Mouse (Mus musculus) forebrain, embryonic 12.5 days (tissue): ENCODE results near the gene Efna5. TPM values are rescaled to one million over a fixed set of nuclear protein-coding genes. Genes with fewer than 3 reads are reported as not detected.

ENCODE experiments used
- ATAC-seq: fragments of 200-750 bp; cut with Nextera tagmentation; 2 replicates; pipeline ENCODE4 v1.8.0; 2017; ENCODE audit warnings: moderate TSS enrichment; ENCODE audit not compliant: low FRiP score
- H3K27ac ChIP-seq: fragments of 300-500 bp; sonication (generic); 2 replicates; pipeline ENCODE4 v1.5.1; 2016; ENCODE audit warnings: mild to moderate bottlenecking
- H3K27me3 ChIP-seq: fragments of 300-500 bp; sonication (generic); 2 replicates; pipeline ENCODE4 v1.6.1; 2016; ENCODE audit warnings: mild to moderate bottlenecking
- H3K36me3 ChIP-seq: fragments of 300-500 bp; sonication (generic); replicated peaks from 2 replicates; pipeline ENCODE4 v1.6.1; 2016; ENCODE audit warnings: mild to moderate bottlenecking
- H3K4me1 ChIP-seq: fragments of 300-500 bp; sonication (generic); 2 replicates; pipeline ENCODE4 v1.6.1; 2016
- H3K4me2 ChIP-seq: fragments of 300-500 bp; sonication (generic); 2 replicates; pipeline ENCODE4 v1.6.1; 2016; ENCODE audit warnings: mild to moderate bottlenecking, moderate library complexity
- H3K4me3 ChIP-seq: fragments of 300-500 bp; sonication (generic); replicated peaks from 2 replicates; pipeline ENCODE4 v1.5.1; 2016; ENCODE audit warnings: mild to moderate bottlenecking
- H3K9ac ChIP-seq: fragments of 300-500 bp; sonication (generic); 2 replicates; pipeline ENCODE4 v1.6.1; 2016; ENCODE audit warnings: mild to moderate bottlenecking
- H3K9me3 ChIP-seq: fragments of 300-500 bp; sonication (generic); 2 replicates; pipeline ENCODE4 v1.6.1; 2016
- WGBS: fragments of 180-500 bp; shearing (Covaris S2); methylation state at CpG from one replicate; pipeline ENCODE4 v1.1.7; 2016; 5-methylcytosine and 5-hydroxymethylcytosine counted together
- polyA plus RNA-seq: library from polyadenylated mRNA; unstranded; fragments of >200 nt; fragmentation: Nextera tagmentation; extraction: Ambion mirVana; gene quantifications from 2 replicates; pipeline ENCODE4 v1.2.1, GENCODE M21; 2016

The Efna5 gene
- polyA plus RNA-seq, 1 experiment from 2014 or later: 45.7 TPM

DNA sequence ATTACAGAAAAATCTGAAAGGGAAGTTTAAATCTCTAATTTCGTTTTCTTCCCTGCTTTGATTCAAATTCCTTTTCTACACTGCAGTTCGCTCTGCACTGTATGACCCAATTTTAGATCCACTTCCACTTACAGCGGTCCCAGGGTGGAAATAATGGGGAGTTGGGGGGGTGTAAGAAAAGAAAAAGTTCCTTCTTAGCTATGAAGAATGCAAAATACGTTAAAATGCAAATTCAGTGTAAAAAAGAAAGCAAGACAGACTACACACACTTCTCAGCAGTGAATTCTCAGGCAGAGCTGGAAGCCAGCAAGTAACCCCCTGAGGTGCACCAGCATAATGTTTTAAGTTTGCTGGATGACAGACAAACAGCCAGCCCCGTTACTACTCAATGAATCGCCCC is 174.7 kb downstream of the Efna5 start:
- H3K27ac ChIP-seq: no peak overlapping the region
- WGBS: 37% methylated on average over 6 of the region's 6 CpGs
- no peak for ATAC-seq
- 0 out of 2 replicates have a peak, but pooled peaks cover 3% of the 10 kb centered on the region for H3K9me3 ChIP-seq
- no peak overlapping the region for H3K9ac ChIP-seq
- H3K4me3 ChIP-seq: no peak overlapping the region
- H3K4me1 ChIP-seq: peaks cover 24% of the 10 kb centered on the region
- no peaks in the 10 kb centered on the region for H3K36me3 ChIP-seq
- no peaks in the 10 kb centered on the region for H3K27me3 ChIP-seq
- H3K4me2 ChIP-seq: no peak overlapping the region; the same call in 1 of the 2 replicates

DNA sequence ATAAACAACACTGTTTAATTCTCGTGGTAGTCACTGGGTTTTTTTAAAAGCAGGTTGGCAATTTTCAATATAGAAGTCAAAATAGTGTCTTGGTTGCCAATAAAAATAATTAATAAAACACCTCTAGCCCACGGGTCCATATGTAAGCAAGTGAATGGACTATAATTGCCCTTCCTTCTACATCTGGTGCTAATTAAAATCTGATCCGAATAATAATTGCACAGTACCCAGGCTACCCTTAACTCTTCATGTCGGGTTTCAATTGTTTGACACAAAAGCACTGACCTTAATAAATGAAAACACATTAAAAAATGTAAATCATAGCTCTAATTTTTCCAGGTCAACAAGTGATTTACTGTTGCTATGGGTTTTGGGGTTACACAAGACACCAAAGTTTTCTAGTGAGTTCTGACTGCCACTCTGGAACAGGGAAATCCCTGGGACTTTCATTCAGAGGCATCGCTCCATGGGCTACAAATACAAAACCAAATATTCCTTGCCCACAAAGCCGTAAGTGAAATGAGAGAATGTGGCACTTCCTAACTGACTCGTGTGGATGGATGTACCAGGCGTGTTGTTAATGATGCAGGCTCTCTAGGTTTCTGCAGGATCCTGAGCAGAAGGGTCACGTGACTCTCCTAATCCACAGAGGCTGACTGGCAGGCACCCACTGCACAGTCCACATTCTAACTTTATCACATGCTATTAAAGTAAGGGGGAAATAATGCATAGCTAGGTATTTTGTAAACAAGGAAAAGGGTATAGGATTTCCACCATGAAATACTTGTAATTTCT is 178.9 kb downstream of the Efna5 start:
- no peak overlapping the region for H3K27ac ChIP-seq
- no peak overlapping the region for H3K4me3 ChIP-seq
- H3K4me2 ChIP-seq: no peak overlapping the region
- H3K36me3 ChIP-seq: no peaks in the 10 kb centered on the region
- H3K4me1 ChIP-seq: peaks cover 41% of the 10 kb centered on the region
- WGBS: 37% methylated on average over 9 of the region's 9 CpGs
- H3K9me3 ChIP-seq: 0 out of 2 replicates have a peak, but pooled peaks cover 3% of the 10 kb centered on the region
- peak; percentile 63; the same call in 1 of the 2 replicates for ATAC-seq
- H3K27me3 ChIP-seq: no peaks in the 10 kb centered on the region
- no peak overlapping the region for H3K9ac ChIP-seq

DNA sequence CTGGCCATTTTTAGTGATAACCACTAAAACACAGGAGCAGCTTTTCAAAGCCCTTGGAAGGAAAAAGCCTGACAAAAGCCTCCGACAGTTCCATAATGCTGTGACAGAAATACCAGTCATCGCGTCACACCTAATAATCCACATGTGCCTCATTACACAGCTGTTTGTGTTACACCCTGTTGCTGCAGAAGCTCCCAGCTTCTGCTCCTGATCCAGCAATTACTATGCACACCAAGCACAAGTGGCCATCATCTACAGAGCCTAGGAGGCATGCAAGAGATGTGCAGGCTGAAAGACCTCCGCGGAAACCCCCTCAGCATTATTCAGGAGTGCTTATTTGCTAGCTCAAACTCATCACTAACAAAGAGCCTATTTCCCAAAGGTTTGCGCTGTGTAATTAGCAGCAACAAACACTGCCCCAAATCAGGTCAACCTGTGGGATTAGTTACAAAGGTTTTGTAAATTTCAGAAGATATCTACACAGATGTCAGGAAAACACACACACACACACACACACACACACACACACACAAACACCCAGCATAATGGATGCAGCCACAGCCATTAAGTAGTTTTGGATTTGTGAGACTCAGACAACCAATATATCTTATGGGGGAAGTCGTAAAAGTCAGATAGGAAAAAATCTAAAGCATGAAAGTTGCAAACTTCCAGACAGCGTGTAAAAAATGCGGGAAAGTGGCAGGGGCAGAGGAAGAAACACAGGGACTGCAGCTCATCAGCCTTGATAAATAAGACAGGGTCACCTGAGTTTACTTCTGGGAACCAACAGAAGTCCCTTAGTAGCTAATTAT is 180.1 kb downstream of the Efna5 start:
- Histone ChIP-seq H3K36me3 (no peaks in the 10 kb centered on the region), H3K4me3 (no peak overlapping the region), H3K9ac (no peak overlapping the region), H3K27me3 (no peaks in the 10 kb centered on the region), H3K27ac (0 out of 2 replicates have a peak overlapping the region, but pooled peaks have one; percentile 15), H3K4me2 (0 out of 2 replicates have a peak overlapping the region, but pooled peaks have one; percentile 13), H3K4me1 (peaks cover 34% of the 10 kb centered on the region), H3K9me3 (0 out of 2 replicates have a peak, but pooled peaks cover 3% of the 10 kb centered on the region)
- WGBS: 29% methylated on average over 9 of the region's 9 CpGs
- no peak for ATAC-seq

DNA sequence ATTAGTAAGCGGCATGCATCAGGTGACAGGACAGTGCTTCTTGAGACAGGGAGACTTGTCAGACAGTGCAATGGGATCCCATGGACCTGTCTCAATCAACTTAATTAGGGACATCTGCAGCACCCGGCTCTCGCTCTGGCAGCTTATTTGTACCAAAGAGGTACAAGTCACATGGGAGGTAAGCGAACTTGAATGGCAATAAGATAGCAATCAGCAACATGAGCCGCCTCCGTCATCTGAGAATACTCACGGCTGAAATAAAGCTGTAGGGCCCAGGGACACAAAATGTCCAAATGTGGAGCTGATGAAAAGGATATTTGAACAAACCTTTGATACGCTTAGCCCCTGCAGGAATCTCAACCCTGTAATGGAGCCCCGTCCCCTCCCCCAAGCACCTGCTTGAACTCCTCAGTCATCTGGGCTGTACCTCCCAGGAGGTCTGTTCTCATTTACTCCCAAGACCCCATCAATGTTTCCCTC is 186.1 kb downstream of the Efna5 start:
- no peaks in the 10 kb centered on the region for H3K27me3 ChIP-seq
- H3K9me3 ChIP-seq: no peaks in the 10 kb centered on the region
- no peaks in the 10 kb centered on the region for H3K36me3 ChIP-seq
- no peak overlapping the region for H3K4me3 ChIP-seq
- ATAC-seq: no peak
- H3K4me2 ChIP-seq: no peak overlapping the region
- H3K27ac ChIP-seq: no peak overlapping the region
- WGBS: 64% methylated on average over 9 of the region's 9 CpGs
- H3K4me1 ChIP-seq: peaks cover 49% of the 10 kb centered on the region
- no peak overlapping the region for H3K9ac ChIP-seq

DNA sequence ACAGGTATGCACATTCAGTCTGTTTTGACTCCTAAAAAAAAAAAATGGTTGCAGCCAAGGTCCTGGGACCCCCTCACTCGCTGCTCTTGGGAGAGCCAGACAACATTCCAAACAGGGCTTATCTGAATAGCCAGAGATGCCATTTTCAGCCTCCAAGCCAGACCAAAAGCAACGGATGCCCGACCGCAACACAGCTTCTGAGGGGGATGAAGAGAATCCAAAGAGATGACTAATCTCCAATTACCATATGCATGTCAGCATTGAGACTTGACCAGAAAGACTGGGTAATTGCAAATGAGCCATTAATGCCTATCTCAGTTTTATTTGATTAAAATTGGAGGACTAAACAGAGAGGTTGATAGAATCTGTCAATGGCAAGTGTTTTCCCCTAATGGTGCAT is 188.9 kb downstream of the Efna5 start:
- H3K36me3 ChIP-seq: no peaks in the 10 kb centered on the region
- peak; percentile 40; the same call in 1 of the 2 replicates for ATAC-seq
- no peaks in the 10 kb centered on the region for H3K27me3 ChIP-seq
- H3K4me3 ChIP-seq: no peak overlapping the region
- no peaks in the 10 kb centered on the region for H3K9me3 ChIP-seq
- H3K27ac ChIP-seq: no peak overlapping the region
- H3K4me1 ChIP-seq: peaks cover 44% of the 10 kb centered on the region
- no peak overlapping the region for H3K9ac ChIP-seq
- WGBS: 9% methylated on average over 4 of the region's 4 CpGs
- H3K4me2 ChIP-seq: no peak overlapping the region

DNA sequence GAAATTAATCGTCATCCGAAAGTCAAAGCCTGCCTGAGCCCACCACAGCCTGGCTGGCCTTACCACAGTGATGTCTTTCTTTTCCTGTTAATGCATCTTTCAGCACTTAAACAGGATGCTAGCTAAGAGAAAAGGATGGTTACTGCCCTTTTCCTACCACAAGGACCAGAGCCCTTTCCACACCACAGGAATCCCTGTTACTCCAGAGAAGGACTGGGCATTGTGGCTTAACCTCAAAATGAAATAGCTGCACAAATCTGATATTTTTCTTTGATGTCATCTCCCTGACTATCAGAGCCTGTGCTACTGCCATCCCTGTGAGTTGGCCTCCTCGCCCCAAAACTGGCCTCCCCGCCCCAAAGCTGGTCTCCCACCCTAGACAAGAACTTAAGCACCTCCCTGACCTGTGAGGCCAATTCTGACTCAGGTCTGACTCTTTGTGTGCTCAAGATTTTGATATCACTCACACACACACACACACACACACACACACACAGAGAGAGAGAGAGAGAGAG is 189.9 kb downstream of the Efna5 start:
- WGBS: 82% methylated on average over 4 of the region's 4 CpGs
- Histone ChIP-seq H3K27me3 (no peaks in the 10 kb centered on the region), H3K9ac (no peak overlapping the region), H3K27ac (no peak overlapping the region), H3K4me2 (no peak overlapping the region), H3K4me1 (peaks cover 46% of the 10 kb centered on the region), H3K4me3 (no peak overlapping the region), H3K36me3 (no peaks in the 10 kb centered on the region), H3K9me3 (no peaks in the 10 kb centered on the region)
- ATAC-seq: no peak

DNA sequence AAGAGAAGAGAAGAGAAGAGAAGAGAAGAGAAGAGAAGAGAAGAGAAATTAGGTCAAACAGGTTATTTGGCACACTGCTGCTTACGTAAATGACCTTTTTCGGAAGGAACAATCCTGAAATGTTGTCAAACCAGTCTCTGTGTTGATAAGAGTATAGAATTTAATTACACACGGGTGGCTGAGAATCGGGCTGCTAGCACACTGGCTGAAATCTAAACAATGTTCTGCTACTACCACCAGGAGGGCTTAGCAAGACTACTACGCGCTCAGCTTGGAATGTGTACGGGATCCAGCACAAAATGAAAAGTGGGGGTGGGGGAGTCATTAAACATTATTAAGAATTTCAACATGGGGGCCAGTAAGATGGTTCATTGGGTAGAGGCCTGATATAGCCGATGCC is 190.9 kb downstream of the Efna5 start:
- H3K4me1 ChIP-seq: peaks cover 45% of the 10 kb centered on the region
- no peak overlapping the region for H3K27ac ChIP-seq
- ATAC-seq: no peak
- no peaks in the 10 kb centered on the region for H3K27me3 ChIP-seq
- H3K9ac ChIP-seq: no peak overlapping the region
- 40% methylated on average over 8 of the region's 8 CpGs for WGBS
- no peak overlapping the region for H3K4me3 ChIP-seq
- no peaks in the 10 kb centered on the region for H3K36me3 ChIP-seq
- no peaks in the 10 kb centered on the region for H3K9me3 ChIP-seq
- no peak overlapping the region for H3K4me2 ChIP-seq

DNA sequence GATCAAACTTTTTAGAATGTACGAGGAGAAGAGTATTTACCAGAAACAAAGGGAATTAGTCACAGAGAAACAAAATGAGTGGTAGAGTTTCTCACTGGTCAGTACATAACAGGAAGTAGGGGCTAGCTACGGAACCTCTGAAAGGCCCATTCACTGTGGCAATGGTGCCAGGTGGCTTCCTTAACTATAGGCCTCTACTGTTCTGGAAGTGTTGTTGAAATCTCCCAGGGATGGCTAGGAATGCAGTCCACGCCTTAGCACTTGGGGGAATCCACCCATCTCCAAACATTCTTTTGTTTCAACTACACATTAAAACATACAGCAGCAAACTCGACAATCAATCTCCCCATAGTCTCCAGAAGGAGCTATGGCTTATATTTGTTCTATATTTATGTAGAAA is 191.5 kb downstream of the Efna5 start:
- no peak overlapping the region for H3K4me3 ChIP-seq
- ATAC-seq: no peak
- no peaks in the 10 kb centered on the region for H3K9me3 ChIP-seq
- H3K27me3 ChIP-seq: no peaks in the 10 kb centered on the region
- no peak overlapping the region for H3K27ac ChIP-seq
- H3K4me1 ChIP-seq: peaks cover 38% of the 10 kb centered on the region
- H3K36me3 ChIP-seq: no peaks in the 10 kb centered on the region
- WGBS: 71% methylated on average over 4 of the region's 4 CpGs
- H3K9ac ChIP-seq: no peak overlapping the region
- no peak overlapping the region for H3K4me2 ChIP-seq

DNA sequence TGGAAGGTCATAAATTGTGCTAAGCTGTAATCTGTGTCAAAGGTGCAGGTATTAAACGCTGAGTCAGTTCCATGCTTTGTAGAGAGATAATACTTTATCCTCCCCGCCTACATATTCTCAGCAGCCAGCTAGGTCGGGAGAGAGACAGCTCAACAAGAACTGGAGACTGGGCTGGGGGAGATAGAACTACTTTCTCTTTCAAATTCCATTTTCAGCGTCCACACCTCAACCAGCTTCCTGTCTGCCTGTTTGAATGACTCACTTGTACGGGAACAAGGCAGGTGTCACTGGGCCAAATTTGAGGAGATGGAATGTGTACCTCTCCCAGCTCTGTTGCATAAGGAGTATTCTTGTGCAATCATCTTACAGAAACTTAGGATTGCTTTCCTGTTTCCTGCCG is 193.7 kb downstream of the Efna5 start:
- Histone ChIP-seq H3K9me3 (no peaks in the 10 kb centered on the region), H3K27me3 (no peaks in the 10 kb centered on the region), H3K9ac (no peak overlapping the region), H3K4me3 (no peak overlapping the region), H3K4me2 (no peak overlapping the region), H3K27ac (no peak overlapping the region), H3K4me1 (peaks cover 31% of the 10 kb centered on the region), H3K36me3 (no peaks in the 10 kb centered on the region)
- no peak for ATAC-seq
- WGBS: 59% methylated on average over 6 of the region's 6 CpGs

DNA sequence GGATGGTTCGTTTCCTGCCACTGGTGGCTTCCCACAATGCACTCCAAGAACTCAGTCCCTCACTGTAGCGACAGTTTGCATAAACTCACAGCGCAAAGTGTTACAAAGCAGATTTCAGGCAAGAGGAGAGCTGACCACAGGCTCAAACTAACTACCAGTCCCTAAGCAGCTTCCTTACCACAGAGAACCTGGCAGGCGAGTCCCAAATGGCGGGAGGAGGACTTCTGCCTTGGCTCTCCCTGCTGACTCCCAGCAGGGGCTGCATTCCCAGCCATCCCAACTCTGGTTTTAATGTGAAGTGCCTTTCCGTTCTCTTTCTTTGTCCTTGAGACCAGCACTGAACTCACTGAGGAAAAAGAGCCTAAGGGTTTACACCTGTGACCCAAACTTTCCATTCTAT is 195.9 kb downstream of the Efna5 start:
- Histone ChIP-seq H3K9me3 (no peaks in the 10 kb centered on the region), H3K4me3 (no peak overlapping the region), H3K4me1 (peaks cover 10% of the 10 kb centered on the region), H3K27me3 (no peaks in the 10 kb centered on the region), H3K9ac (no peak overlapping the region), H3K27ac (no peak overlapping the region), H3K36me3 (no peaks in the 10 kb centered on the region), H3K4me2 (no peak overlapping the region)
- ATAC-seq: no peak
- WGBS: 60% methylated on average over 6 of the region's 6 CpGs

DNA sequence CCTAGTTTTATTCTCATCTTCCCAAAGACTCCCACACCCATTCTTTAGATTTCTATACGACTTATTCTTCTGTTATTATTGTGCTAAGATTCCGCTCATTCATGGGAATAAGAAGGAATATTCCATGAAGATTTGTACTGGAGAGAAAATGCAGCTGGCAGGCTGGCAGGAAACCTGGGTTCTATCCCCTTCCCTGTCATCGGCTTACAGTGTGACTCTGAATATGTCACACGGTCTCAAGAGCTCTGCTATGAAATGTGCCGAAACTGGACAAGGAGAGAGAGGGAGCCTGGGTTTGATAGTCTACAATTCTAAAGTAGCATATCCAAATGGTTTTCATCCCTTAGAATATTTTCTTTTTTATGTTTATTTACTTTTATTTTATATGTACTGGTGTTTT is 198.0 kb downstream of the Efna5 start:
- no peak for ATAC-seq
- Histone ChIP-seq H3K4me1 (peaks cover 6% of the 10 kb centered on the region; the same call in 1 of the 2 replicates), H3K4me2 (no peak overlapping the region), H3K4me3 (no peak overlapping the region), H3K36me3 (no peaks in the 10 kb centered on the region), H3K9ac (no peak overlapping the region), H3K9me3 (no peaks in the 10 kb centered on the region), H3K27me3 (no peaks in the 10 kb centered on the region), H3K27ac (no peak overlapping the region)
- WGBS: 95% methylated on average over 5 of the region's 5 CpGs

DNA sequence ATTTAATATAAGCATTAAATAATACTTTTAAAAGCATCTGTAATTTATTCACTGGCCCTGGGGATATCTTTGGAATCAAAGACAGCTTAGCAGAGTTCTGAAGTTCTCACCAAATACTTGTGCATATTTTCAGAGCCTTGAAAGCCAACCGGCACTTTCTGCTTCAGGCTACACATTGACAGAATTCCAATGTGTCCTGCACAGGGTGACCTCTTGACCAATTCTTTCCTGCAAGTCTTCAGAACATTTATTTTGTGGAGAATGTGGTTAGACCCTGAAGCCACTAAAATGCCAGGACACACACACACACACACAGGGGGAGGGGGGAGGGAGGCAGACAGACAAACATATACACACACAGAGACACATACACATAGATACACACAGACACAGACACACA is 199.4 kb downstream of the Efna5 start:
- 79% methylated on average over 1 of the region's 1 CpGs for WGBS
- Histone ChIP-seq H3K4me3 (no peak overlapping the region), H3K9me3 (no peaks in the 10 kb centered on the region), H3K36me3 (no peaks in the 10 kb centered on the region), H3K27ac (no peak overlapping the region), H3K27me3 (no peaks in the 10 kb centered on the region), H3K4me1 (peaks cover 2% of the 10 kb centered on the region; the same call in 1 of the 2 replicates), H3K4me2 (no peak overlapping the region), H3K9ac (no peak overlapping the region)
- ATAC-seq: no peak
